Mouse (Mus musculus): ENCODE data around the gene Fahd1.
A peak's percentile ranks its signal among the peaks of the same experiment; 100 is the strongest.

Gene Fahd1

DNA sequence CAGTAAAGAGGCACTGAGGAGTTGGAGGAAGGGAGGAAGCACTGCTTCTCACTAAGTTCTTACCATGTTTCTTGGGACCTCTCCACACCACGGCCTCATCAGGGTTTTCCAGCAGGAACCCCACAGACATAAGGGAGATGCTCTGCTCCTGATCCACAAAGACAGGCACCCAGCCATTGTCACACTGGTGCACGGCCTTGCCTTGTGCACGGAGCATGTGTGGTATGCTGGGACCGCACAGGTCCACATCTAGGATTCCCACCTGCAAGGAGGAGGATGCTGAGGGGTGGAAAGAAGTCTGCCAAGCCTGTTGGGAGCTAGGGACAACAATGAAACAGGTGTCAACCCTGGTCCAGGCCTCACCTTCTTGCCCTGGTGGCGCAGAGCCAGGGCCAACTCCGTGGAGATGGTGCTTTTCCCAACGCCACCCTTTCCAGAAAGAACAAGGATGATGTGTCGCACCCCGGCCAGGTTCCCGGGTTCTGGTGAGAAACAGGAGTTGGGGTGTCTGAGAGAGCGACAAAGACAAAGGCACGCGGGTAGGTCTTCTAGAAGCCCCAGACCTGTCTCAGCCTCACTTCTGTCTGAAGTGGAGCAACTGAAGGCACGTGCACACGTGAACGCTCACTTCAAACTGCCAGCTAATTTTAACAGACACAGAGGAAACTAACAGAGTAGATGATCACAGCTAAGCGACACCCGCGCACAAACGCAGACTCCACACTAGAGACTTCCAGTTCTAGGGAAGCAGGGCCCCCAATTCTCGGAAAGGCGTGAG, 35.4 kb upstream of the Fahd1 start:
- no peak for ATAC-seq (ENCODE audit: low TSS enrichment)

DNA sequence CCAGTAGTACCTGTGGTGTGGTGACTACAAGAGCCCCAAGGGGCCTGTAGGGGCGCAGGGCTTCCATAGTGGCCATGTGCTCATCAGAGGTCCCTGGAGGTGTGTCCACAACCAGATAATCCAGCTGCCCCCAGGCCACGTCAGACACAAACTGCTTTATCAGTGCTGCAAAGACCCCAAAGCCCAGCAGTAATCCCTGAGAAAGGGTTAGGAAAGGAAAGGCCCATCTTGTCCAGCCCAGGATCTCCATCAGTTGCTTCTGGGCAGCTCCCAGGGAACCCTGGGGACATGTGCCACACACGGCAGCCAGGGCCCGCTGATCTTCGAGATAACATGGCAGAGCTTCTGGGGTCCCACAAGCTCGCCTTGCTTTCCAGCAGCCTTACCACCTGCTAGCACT, 34.2 kb upstream of the Fahd1 start:
- ATAC-seq (ENCODE audit: low TSS enrichment), result no peak

DNA sequence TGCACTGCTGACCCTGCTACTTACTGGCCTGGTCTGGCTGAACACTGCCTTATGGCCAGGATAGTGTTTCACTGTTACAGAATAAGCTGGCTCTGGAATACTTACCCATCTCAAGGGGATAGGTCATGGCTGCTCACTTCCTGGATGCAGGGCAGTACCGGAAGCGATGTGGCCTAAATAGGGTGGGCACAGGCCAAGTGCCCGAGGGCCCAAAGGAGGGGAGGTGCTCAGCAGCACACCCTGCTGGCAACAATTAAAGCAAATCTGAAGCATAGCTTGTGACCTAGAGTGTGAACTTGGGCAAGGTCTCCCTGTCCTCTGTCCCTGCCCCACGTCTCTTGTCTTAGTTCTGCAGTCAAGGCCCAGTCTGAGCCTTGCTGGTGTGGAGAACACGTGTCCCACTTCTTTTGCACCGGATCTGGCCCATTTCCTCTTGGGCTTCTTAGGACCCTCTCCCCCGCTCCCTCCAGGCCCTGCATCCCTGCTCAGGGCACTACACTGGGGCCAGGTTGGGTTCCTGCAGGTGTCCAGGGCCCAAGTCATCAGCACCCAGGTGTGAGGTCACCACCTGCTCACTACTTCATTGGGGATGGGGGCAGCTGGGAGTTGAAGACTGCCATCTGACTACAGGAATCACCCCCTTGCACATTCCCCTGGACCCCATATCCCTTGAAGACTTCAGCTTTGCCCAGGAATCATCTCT, 31.7 kb upstream of the Fahd1 start:
- ATAC-seq (ENCODE audit: low TSS enrichment), result no peak

DNA sequence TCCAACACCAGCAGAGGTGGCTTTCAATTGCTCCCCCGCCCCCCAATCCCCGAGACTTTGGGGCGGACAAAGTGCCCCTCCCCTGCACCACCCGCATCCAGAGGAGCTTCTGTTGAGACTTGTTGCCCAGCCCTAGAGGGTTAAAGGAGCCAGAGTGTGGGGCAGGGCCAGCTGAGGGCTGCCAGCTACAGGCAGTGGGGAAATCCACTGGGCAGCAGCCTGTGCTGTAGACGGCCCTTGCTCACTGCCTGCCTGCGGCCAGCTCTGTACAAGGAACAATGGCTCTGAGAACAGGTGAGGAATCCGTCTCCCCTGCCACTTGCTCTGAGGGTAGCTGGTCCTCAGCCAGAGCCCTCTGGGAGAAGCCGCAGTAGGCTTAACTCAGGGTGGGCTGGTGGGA, 28.4 kb upstream of the Fahd1 start:
- ATAC-seq (ENCODE audit: low TSS enrichment), result no peak

GRCm38 (mm10) chr17:24878117-24878397, 27.9 kb upstream of the Fahd1 start:
- no peak for ATAC-seq (ENCODE audit: low TSS enrichment)

- no peak for ATAC-seq (ENCODE audit: low TSS enrichment)
These were observed 27.4 kb upstream of the Fahd1 start for GRCm38 (mm10) chr17:24877336-24878116.

- ATAC-seq (ENCODE audit: low TSS enrichment), result no peak
These were observed 24.8 kb upstream of the Fahd1 start for GRCm38 (mm10) chr17:24874989-24875388.

- no peak for ATAC-seq (ENCODE audit: low TSS enrichment)
These were observed 24.2 kb upstream of the Fahd1 start for GRCm38 (mm10) chr17:24874405-24874745.

DNA sequence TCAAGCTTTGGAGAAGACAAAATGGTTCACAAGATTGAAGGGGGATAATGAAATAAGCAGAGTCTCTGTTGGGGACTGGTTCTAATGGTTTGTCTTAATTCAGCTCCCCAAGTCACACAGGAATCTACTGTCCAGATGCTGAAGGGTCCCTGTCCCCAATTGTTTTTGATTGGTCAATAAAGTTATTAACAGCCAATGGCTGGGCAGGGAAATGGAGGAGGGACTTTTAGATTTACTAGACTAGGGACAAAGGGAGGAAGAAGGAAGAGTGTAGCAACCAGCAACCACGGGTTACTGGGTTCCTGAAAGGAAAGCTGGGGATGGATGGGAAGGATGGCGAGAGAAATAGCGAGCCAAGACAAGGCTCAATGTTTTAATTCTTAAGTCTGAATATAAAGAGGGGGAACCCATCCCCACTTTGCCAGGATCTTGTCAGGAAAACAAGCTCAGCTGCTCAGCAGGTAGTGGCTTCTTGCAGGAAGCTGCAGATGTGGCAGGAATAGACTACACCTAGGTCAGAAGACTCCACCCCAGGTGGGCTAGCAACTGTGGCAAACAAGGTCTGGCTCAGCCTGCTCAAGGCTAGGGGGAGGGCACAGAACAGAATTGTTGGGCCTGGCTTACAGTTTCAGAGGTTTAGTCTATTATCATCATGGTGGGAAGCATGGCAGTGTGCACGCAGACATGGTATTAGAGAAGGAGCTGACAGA, 23.7 kb upstream of the Fahd1 start:
- ATAC-seq (ENCODE audit: low TSS enrichment), result no peak

GRCm38 (mm10) chr17:24867914-24868313, 17.8 kb upstream of the Fahd1 start:
- peak; percentile 89 for ATAC-seq (ENCODE audit: low TSS enrichment)

- ATAC-seq (ENCODE audit: low TSS enrichment), result no peak
These were observed 15.6 kb upstream of the Fahd1 start, which contains the start of gene Igfals for GRCm38 (mm10) chr17:24865776-24866175. Igfals (plus strand) TSS chr17:24865997.

GRCm38 (mm10) chr17:24861785-24862184, 11.6 kb upstream of the Fahd1 start:
- ATAC-seq (ENCODE audit: low TSS enrichment), result no peak

GRCm38 (mm10) chr17:24860076-24860475, 9.9 kb upstream of the Fahd1 start:
- no peak for ATAC-seq (ENCODE audit: low TSS enrichment)

GRCm38 (mm10) chr17:24858967-24859366, 8.8 kb upstream of the Fahd1 start:
- ATAC-seq (ENCODE audit: low TSS enrichment), result no peak

DNA sequence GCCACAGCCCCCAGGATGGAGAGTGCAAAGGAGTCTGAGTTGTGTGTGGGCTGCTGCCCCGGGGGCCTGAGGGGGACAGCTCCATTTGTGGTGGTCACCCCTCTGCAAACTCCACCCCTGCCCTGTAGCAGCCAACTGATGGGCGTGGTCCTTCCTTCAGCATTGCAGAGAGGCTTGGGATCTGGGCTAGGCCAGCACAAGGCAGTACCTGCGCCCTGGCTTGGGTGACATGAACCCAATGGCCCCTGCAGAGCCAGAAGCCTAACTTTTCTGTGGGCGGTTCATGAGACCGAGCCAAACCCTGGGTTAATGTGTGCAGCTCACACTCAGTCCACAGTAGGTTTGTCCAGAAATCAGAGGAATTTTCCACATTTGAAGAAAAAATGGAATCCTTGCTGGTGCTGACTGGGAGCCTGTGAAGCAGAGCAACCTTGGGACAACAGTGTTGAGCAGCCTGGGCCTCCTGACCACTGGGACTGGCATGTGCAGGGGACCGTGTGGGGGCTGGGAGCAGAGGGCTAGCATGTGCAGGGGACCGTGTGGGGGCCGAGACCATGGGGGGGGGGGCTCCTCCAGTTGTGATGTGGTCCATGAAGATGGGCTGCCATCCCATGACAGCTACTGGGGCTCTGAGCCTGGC, 7.8 kb upstream of the Fahd1 start:
- no peak for ATAC-seq (ENCODE audit: low TSS enrichment)

GRCm38 (mm10) chr17:24856589-24856988, 6.4 kb upstream of the Fahd1 start:
- ATAC-seq (ENCODE audit: low TSS enrichment), result no peak

DNA sequence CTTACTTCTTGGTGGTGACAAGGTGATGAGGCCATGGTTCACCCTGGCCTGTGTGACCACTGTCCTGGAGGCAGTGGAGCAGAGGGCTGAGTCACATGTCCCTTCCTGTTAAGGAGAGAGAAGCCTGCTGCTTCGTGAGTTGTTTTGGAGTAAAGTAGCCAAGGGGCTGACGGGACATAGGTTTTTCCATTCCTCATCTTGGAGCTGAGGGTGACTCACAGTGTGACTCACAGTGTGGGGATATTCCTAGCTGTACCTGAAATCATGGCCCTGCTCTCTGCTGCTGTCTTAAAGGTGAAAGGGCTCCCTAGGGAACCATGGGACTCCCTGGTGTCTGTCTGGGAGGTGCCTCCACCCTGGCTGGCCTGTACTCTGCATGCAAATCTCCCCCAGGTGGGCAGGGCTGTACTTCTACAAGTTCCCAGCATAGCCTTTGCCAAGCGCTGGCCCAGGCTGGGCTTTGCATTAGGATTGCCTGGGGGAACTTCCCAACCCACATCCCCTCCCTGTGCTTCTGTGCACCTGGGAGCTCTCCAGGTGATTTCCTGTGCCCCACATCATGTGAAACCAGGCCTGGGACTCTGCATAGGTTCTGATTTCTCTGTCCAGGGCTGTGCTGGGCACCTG, 5.8 kb upstream of the Fahd1 start:
- ATAC-seq (ENCODE audit: low TSS enrichment), result peak; percentile 41; the same call in 1 of the 2 replicates

DNA sequence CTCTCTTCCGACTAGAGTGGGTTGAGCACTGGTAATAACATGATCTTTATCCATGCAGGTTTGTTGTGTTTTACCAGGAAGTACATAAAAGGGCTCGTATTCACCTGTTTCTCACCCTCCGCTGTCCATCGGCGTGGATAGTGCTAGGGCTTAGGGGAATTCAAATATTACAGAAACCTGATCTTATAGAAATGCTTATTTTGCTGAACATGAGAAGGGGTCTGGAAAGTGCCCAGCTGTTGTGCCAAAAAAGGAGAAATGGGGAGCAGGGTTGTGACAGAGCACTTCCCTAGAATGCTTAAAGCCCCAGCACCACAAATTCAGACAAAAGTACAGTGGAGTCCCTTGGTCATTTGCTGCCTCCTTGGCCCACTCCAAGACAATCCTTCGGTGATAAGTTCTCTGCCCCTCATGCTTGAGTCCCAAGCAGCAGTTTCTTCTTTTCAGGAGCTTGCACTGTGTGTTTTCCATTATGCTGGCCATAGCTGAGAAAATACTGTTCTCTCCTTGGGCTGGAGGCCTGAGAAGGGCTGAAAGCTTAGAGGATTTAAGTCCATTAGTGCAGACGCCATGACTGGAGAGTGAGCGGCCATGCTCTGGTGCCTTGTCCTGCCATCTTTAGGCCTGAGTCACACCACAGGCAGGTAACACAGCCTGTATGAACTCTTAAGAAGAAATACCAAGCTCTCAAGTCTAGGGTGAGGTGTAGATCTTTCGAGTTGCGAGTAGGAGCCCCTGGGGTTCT, 1.4 kb upstream of the Fahd1 start:
- ATAC-seq (ENCODE audit: low TSS enrichment), result no peak

DNA sequence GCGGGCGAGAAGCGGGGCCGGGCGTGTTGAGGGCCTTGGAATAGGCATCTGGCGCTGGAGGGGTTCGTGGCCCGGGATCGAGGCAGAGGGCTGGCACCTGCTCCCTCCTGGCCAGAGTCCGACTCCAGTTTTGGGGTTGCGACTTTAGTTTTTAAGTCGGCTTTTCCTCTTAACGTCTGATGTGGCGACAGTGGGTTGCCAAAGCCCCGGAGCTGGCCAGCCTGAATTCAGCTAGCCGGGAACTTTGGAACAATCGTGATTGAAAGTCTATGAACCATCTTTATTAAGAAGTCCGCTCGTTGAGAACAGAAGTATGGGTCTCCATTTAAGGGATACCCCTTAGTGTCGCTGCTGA, 586 bp upstream of the Fahd1 start:
- ATAC-seq (ENCODE audit: low TSS enrichment), result no peak

- ATAC-seq (ENCODE audit: low TSS enrichment), result peak; percentile 53; the same call in 1 of the 2 replicates
These were observed 465 bp downstream of the Fahd1 start for GRCm38 (mm10) chr17:24849733-24850064.

GRCm38 (mm10) chr17:24848600-24849031, 1.5 kb downstream of the Fahd1 start:
- no peak for ATAC-seq (ENCODE audit: low TSS enrichment)
